Mouse (Mus musculus) T-helper 1 cell (primary cell): ENCODE data around the gene Plch2.

Experiments
- in situ Hi-C: fragments of 300-600 bp; cut with MboI, MseI; formaldehyde crosslinking; loops from one replicate; pipeline ENCODE4 v1.15.1; 2025; ENCODE audit warnings: high pct_unique_total_duplicates

Plch2 gene

GRCm38 (mm10) chr4:154936542-154937255 lies 119.9 kb downstream of the Plch2 start:
- in situ Hi-C loops, result loop anchor here (10.0 kb wide), 1 partner anchor 1088 kb away; the partner anchor contains the start of gene Tnfrsf18

GRCm38 (mm10) chr4:154935788-154936187 lies 120.8 kb downstream of the Plch2 start:
- in situ Hi-C loops, result loop anchor here (10.0 kb wide), 1 partner anchor 1089 kb away; the partner anchor contains the start of gene Tnfrsf18

GRCm38 (mm10) chr4:154934800-154935199 lies 121.8 kb downstream of the Plch2 start:
- in situ Hi-C loops, result loop anchor here (10.0 kb wide), 1 partner anchor 1090 kb away; the partner anchor contains the start of gene Tnfrsf18

DNA sequence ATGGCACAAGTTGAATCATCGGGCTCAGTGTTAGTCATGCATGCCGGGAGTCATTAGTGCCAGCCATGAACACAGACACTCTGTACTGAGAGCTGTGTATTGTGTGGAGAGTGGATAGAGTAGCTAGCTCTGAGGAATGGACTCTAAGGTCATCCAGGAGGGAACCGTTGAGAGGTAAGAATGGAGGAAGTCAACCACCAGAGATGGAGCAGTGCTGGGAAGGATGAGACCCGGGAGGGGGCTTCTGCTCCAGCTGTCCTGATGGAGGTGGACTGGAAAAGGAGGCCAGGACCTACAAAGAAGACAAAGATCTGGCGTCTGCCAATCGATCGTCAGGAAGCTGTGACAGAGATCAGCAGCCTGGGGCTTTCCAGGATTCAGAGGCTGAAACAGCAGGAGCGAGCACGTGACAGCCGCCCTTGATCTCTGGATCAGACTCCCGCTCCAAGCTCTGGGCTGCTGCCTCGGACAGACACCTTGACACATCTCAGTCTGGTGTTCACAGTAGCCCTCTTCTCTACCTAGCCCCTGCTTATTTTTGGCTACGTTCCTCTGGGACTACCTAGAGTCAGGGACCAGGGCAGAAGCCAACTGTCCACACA lies 123.2 kb downstream of the Plch2 start:
- in situ Hi-C loops, result loop anchor here (10.0 kb wide), 1 partner anchor 1091 kb away; the partner anchor contains the start of gene Tnfrsf18
